Mouse (Mus musculus): ENCODE measurements around the gene Ten1. TPM values are rescaled to one million over a fixed set of nuclear protein-coding genes. Genes with fewer than 3 reads are reported as not detected.

The Ten1 gene
- 30.5 and 34.0 TPM in 2 replicates for polyA plus RNA-seq (2015; fragmentation: Nextera tagmentation; extraction: Ambion mirVana)

GRCm38 (mm10) chr11:116198639-116199531, at the start of gene Ten1, which contains the start of gene Acox1:
TSS of gene Ten1 (plus strand) at chr11:116198855.
TSS of gene Acox1 (minus strand) at chr11:116199045.

GRCm38 (mm10) chr11:116167884-116168439, 30.7 kb upstream of the Ten1 start, which contains the start of gene Fbf1:
TSS of gene Fbf1 (minus strand) at chr11:116168166.

GRCm38 (mm10) chr11:116237742-116238395, 39.2 kb downstream of the Ten1 start, which contains the start of gene Evpl:
TSS of gene Evpl (minus strand) at chr11:116238077.

Other genes with a start within 250 kb of the Ten1 start
- 1.6 and 2.1 TPM in 2 replicates for gene Itgb4, start 224.1 kb upstream of the Ten1 start, polyA plus RNA-seq (2015; fragmentation: Nextera tagmentation; extraction: Ambion mirVana)
- gene Galk1, start 186.1 kb upstream of the Ten1 start, polyA plus RNA-seq (2015; fragmentation: Nextera tagmentation; extraction: Ambion mirVana) = 51.1 and 63.1 TPM in 2 replicates
- gene H3f3b, start 170.9 kb upstream of the Ten1 start, polyA plus RNA-seq (2015; fragmentation: Nextera tagmentation; extraction: Ambion mirVana) = 498 and 591 TPM in 2 replicates
- gene Unk, start 168.5 kb upstream of the Ten1 start, polyA plus RNA-seq (2015; fragmentation: Nextera tagmentation; extraction: Ambion mirVana) = 10.3 and 10.8 TPM in 2 replicates
- gene Unc13d, start 120.9 kb upstream of the Ten1 start, polyA plus RNA-seq (2015; fragmentation: Nextera tagmentation; extraction: Ambion mirVana) = 1.6 and 2.0 TPM in 2 replicates
- gene Wbp2, start 111.9 kb upstream of the Ten1 start, polyA plus RNA-seq (2015; fragmentation: Nextera tagmentation; extraction: Ambion mirVana) = 72.0 and 74.4 TPM in 2 replicates
- 29.1 and 38.2 TPM in 2 replicates for gene Trim47, start 71.6 kb upstream of the Ten1 start, polyA plus RNA-seq (2015; fragmentation: Nextera tagmentation; extraction: Ambion mirVana)
- gene Trim65, start 67.7 kb upstream of the Ten1 start, polyA plus RNA-seq (2015; fragmentation: Nextera tagmentation; extraction: Ambion mirVana) = 2.2 and 2.3 TPM in 2 replicates
- gene Mrpl38, start 60.0 kb upstream of the Ten1 start, polyA plus RNA-seq (2015; fragmentation: Nextera tagmentation; extraction: Ambion mirVana) = 78.7 and 82.2 TPM in 2 replicates
- gene Fbf1, start 30.7 kb upstream of the Ten1 start, polyA plus RNA-seq (2015; fragmentation: Nextera tagmentation; extraction: Ambion mirVana) = 8.8 TPM in 2 replicates
- 29.7 and 37.4 TPM in 2 replicates for gene Acox1, start 190 bp downstream of the Ten1 start, polyA plus RNA-seq (2015; fragmentation: Nextera tagmentation; extraction: Ambion mirVana)
- 0.46 and 1.4 TPM in 2 replicates for gene Evpl, start 39.2 kb downstream of the Ten1 start, polyA plus RNA-seq (2015; fragmentation: Nextera tagmentation; extraction: Ambion mirVana)
- gene Srp68, start 75.4 kb downstream of the Ten1 start, polyA plus RNA-seq (2015; fragmentation: Nextera tagmentation; extraction: Ambion mirVana) = 70.8 and 73.0 TPM in 2 replicates
- 0.37 and 0.53 TPM in 2 replicates for gene Galr2, start 82.1 kb downstream of the Ten1 start, polyA plus RNA-seq (2015; fragmentation: Nextera tagmentation; extraction: Ambion mirVana)
- gene Exoc7, start 108.4 kb downstream of the Ten1 start, polyA plus RNA-seq (2015; fragmentation: Nextera tagmentation; extraction: Ambion mirVana) = 56.0 and 57.2 TPM in 2 replicates
- gene Foxj1, start 136.5 kb downstream of the Ten1 start, polyA plus RNA-seq (2015; fragmentation: Nextera tagmentation; extraction: Ambion mirVana) = 0.10 and 0.19 TPM in 2 replicates
- gene Rnf157, start 214.2 kb downstream of the Ten1 start, polyA plus RNA-seq (2015; fragmentation: Nextera tagmentation; extraction: Ambion mirVana) = 9.4 and 9.8 TPM in 2 replicates
- 25.1 and 26.3 TPM in 2 replicates for gene Ubald2, start 235.2 kb downstream of the Ten1 start, polyA plus RNA-seq (2015; fragmentation: Nextera tagmentation; extraction: Ambion mirVana)

Measured in skeletal muscle tissue, postnatal 0 days (tissue).